Mouse (Mus musculus) small intestine, adult 2 months (tissue): ENCODE results near the gene Sgsm2. TPM values are rescaled to one million over a fixed set of nuclear protein-coding genes. Genes with fewer than 3 reads are reported as not detected.

Source experiments
- H3K27ac ChIP-seq: fragments of 200-500 bp; 2 replicates; pipeline ENCODE4 v1.5.1; 2012; ENCODE audit warnings: low read depth, low read length, control low read depth, inconsistent platforms; ENCODE audit not compliant: insufficient read depth
- H3K27me3 ChIP-seq: fragments of 200-500 bp; 2 replicates; pipeline ENCODE4 v1.6.1; 2012; ENCODE audit warnings: mild to moderate bottlenecking, moderate library complexity, low read length, inconsistent platforms; ENCODE audit not compliant: control insufficient read depth, insufficient read depth
- H3K36me3 ChIP-seq: fragments of 200-500 bp; 2 replicates; pipeline ENCODE4 v1.6.1; 2012; ENCODE audit warnings: mild to moderate bottlenecking, low read length, control low read depth, inconsistent platforms; ENCODE audit not compliant: control insufficient read depth, insufficient read depth
- H3K4me1 ChIP-seq: fragments of 200-500 bp; 2 replicates; pipeline ENCODE4 v1.6.1; 2012; ENCODE audit warnings: low read length, inconsistent platforms, mixed read lengths; ENCODE audit not compliant: control insufficient read depth, insufficient read depth, insufficient read length
- H3K4me3 ChIP-seq: fragments of 200-500 bp; 2 replicates; pipeline ENCODE4 v1.5.1; 2012; ENCODE audit warnings: low read depth, mild to moderate bottlenecking, control low read depth, inconsistent platforms, low read length, moderate library complexity
- CTCF ChIP-seq: fragments of 200-500 bp; IDR thresholded peaks from 2 replicates; pipeline ENCODE4 v1.5.1; 2012; ENCODE audit warnings: low read depth, mild to moderate bottlenecking, control low read depth, inconsistent platforms, low read length, moderate library complexity, mixed read lengths; ENCODE audit not compliant: insufficient replicate concordance, insufficient read length; ENCODE audit errors: extremely low read depth
- POLR2A ChIP-seq: fragments of 200-500 bp; IDR thresholded peaks from 2 replicates; pipeline ENCODE4 v1.6.1; 2012; ENCODE audit warnings: low read depth, mild to moderate bottlenecking, control low read depth, inconsistent platforms, low read length, moderate library complexity
- WGBS: fragments of 180-500 bp; shearing (Covaris S2); methylation state at CpG from one replicate; pipeline ENCODE4 v1.1.7; 2018; 5-methylcytosine and 5-hydroxymethylcytosine counted together
- polyA plus RNA-seq: library from polyadenylated mRNA; depleted of rRNA; stranded (reverse); fragments of >200 nt; gene quantifications from 2 replicates; pipeline ENCODE4 v1.2.3, GENCODE M21; 2012

Sgsm2 gene
- polyA plus RNA-seq, 1 experiment, result 9.7 TPM

DNA sequence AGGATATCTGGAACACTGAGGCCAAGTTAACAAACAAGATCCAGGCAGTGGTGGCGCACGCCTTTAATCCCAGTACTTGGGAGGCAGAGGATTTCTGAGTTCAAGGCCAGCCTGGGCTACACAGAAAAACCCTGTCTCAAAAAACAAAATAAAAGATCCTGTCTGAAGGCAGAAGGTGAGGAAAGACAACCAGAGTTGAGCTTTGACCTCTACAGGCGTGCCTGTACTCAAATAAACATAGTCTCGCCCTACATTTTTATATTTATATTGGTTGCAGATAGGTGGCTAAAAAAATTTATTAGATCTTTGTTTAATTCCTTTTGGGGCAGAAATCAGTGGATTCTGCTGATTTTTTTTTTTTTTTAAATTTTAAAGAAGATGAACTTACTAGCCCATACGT lies 5.6 kb upstream of the Sgsm2 start:
- Histone ChIP-seq H3K36me3 (peaks cover 59% of the 10 kb centered on the region), H3K4me3 (no peak overlapping the region), H3K27me3 (no peaks in the 10 kb centered on the region), H3K27ac (peak overlapping the region; percentile 69), H3K4me1 (peaks cover 10% of the 10 kb centered on the region; the same call in 1 of the 2 replicates)
- TF ChIP-seq CTCF, result no peak
- no peak for TF ChIP-seq POLR2A
- 60% methylated on average over 5 of the region's 5 CpGs for WGBS

- Histone ChIP-seq H3K4me1 (peaks cover 10% of the 10 kb centered on the region; the same call in 1 of the 2 replicates), H3K36me3 (peaks cover 51% of the 10 kb centered on the region), H3K4me3 (no peak overlapping the region), H3K27ac (peak overlapping the region; percentile 69), H3K27me3 (no peaks in the 10 kb centered on the region)
- WGBS, result 38% methylated on average over 6 of the region's 6 CpGs
- TF ChIP-seq CTCF (no peak), POLR2A (no peak)
These were observed 4.7 kb upstream of the Sgsm2 start for GRCm38 (mm10) chr11:74901555-74901954.

DNA sequence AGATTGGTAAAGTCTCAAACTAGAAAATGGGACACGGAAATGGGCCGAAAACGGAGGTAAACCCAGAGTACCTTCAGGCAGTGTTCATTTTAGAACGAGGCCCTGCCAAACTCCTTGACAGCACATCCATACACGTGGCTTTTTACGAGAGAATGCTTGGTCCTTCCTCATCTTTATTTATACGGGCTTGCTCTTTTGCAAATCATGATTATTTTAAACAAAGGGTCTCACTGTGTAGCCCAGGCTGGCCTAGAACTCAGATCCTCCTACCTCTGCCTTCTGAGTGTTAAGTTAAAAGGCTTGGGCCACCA lies 1.6 kb upstream of the Sgsm2 start:
- H3K4me1 ChIP-seq, result peaks cover 10% of the 10 kb centered on the region; the same call in 1 of the 2 replicates
- under 1% methylated on average over 7 of the region's 7 CpGs for WGBS
- peak overlapping the region; percentile 99 for H3K4me3 ChIP-seq
- H3K27me3 ChIP-seq, result no peaks in the 10 kb centered on the region
- TF ChIP-seq CTCF, result no peak
- no peak for TF ChIP-seq POLR2A
- peaks cover 24% of the 10 kb centered on the region for H3K36me3 ChIP-seq
- peak overlapping the region; percentile 44 for H3K27ac ChIP-seq

- under 1% methylated on average over 54 of the region's 54 CpGs for WGBS
These were observed 1.0 kb upstream of the Sgsm2 start, which contains the start of gene Tsr1 for GRCm38 (mm10) chr11:74897678-74898516. Gene Tsr1, plus strand, starts transcription at chr11:74898071.

GRCm38 (mm10) chr11:74895980-74896900 lies 620 bp downstream of the Sgsm2 start:
- H3K27ac ChIP-seq, result peak overlapping the region; percentile 24; the same call in 1 of the 2 replicates
- WGBS, result 2% methylated on average over 55 of the region's 55 CpGs
- no peaks in the 10 kb centered on the region for H3K27me3 ChIP-seq

More at GRCm38 (mm10) chr11:74897678-74898516, 1.0 kb upstream of the Sgsm2 start, which contains the start of gene Tsr1:
- peaks cover 21% of the 10 kb centered on the region for H3K36me3 ChIP-seq
- peak within 1 kb of the TSS; percentile 99 for H3K4me3 ChIP-seq
- H3K27me3 ChIP-seq, result no peaks in the 10 kb centered on the region
- H3K27ac ChIP-seq, result peak within 1 kb of the TSS; percentile 84
- TF ChIP-seq POLR2A (peak; percentile 48), CTCF (no peak)
- H3K4me1 ChIP-seq, result peaks cover 9% of the 10 kb centered on the region; the same call in 1 of the 2 replicates

DNA sequence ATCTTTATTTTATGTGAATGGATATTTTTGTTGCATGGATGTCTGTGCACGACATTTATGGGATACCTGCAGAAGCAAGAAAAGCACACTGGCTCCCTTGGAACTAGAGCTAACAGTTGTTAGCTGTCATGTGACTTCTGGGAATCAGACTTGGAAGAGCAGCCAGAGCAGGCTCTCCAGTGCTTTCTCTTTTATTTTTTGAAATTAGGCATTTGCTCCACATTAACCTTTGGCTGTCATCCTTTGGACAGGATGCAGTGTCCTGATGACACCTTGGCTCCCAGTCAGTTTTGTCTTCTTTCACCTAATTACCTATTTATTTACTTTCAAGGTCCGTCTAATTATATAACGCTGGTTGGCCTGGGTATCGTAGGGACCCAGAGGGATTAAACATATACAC lies 2.2 kb downstream of the Sgsm2 start:
- Histone ChIP-seq H3K36me3 (peaks cover 2% of the 10 kb centered on the region; the same call in 1 of the 2 replicates), H3K27ac (no peak overlapping the region), H3K4me1 (no peaks in the 10 kb centered on the region), H3K4me3 (no peak overlapping the region), H3K27me3 (no peaks in the 10 kb centered on the region)
- 73% methylated on average over 4 of the region's 4 CpGs for WGBS
- TF ChIP-seq POLR2A (no peak), CTCF (no peak)

More at GRCm38 (mm10) chr11:74895980-74896900, 620 bp downstream of the Sgsm2 start:
- peaks cover 3% of the 10 kb centered on the region; the same call in 1 of the 2 replicates for H3K4me1 ChIP-seq
- no peak for TF ChIP-seq POLR2A
- TF ChIP-seq CTCF, result peak; percentile 28; the same call in 1 of the 2 replicates
- H3K36me3 ChIP-seq, result peaks cover 10% of the 10 kb centered on the region
- peak overlapping the region; percentile 99 for H3K4me3 ChIP-seq

- TF ChIP-seq POLR2A (no peak), CTCF (no peak)
- no peak overlapping the region for H3K4me3 ChIP-seq
- no peaks in the 10 kb centered on the region for H3K36me3 ChIP-seq
- no peaks in the 10 kb centered on the region; the same call in 1 of the 2 replicates for H3K4me1 ChIP-seq
- no peak overlapping the region for H3K27ac ChIP-seq
- 91% methylated on average over 10 of the region's 10 CpGs for WGBS
- no peaks in the 10 kb centered on the region for H3K27me3 ChIP-seq
These were observed 13.8 kb downstream of the Sgsm2 start for GRCm38 (mm10) chr11:74883098-74883497.
